Comparison of ENCODE assay signal across 9 mouse cellular contexts in genomic region chr19:55700569-55701282, GRCm38 (mm10). TPM values are rescaled to one million over a fixed set of nuclear protein-coding genes. Genes with fewer than 3 reads are reported as not detected.
A peak's percentile ranks its signal among the peaks of the same experiment; 100 is the strongest.
DNase-seq lines count a peak whose midpoint lies in the region; ATAC-seq and TF ChIP-seq lines count a peak whose summit lies in the region.
"Had no signal": no experiment of that assay in that cellular context is flagged by ENCODE, and none has a peak within 500 bp of the region (broad histone marks: within the 10 kb centered on the region; RNA-seq: fewer than 3 reads in every experiment).

No protein-coding gene starts in this region.

- no peaks in the 10 kb centered on the region for H3K36me3 ChIP-seq in liver, postnatal 0 days (replicated peaks; ENCODE audit: insufficient read depth, low read length)
- H3K36me3 ChIP-seq: midbrain, embryonic 13.5 days had no signal

- H3K27ac ChIP-seq in liver, postnatal 0 days (ENCODE audit: low read depth), result peak overlapping the region; percentile 82
- H3K27ac ChIP-seq: midbrain, embryonic 13.5 days had no signal

- H3K9me3 ChIP-seq in liver, postnatal 0 days (ENCODE audit: low read length), result no peaks in the 10 kb centered on the region
- H3K9me3 ChIP-seq: midbrain, embryonic 13.5 days had no signal

- peak overlapping the region; percentile 50 for H3K4me2 ChIP-seq in liver, postnatal 0 days (ENCODE audit: low read depth, low read length)
- H3K4me2 ChIP-seq: midbrain, embryonic 13.5 days had no signal

- TF ChIP-seq EP300 in liver, postnatal 0 days (IDR thresholded peaks at IDR 0.05; ENCODE audit: low read depth), result no peak

- 0 out of 2 replicates have a peak overlapping the region, but pooled peaks have one; percentile 2 for H3K9ac ChIP-seq in liver, postnatal 0 days (replicated peaks)
- H3K9ac ChIP-seq: midbrain, embryonic 13.5 days had no signal

- peaks cover 5% of the 10 kb centered on the region; the same call in 1 of the 2 replicates for H3K4me1 ChIP-seq in liver, postnatal 0 days (ENCODE audit: insufficient read depth)

- no peaks in the 10 kb centered on the region for H3K27me3 ChIP-seq in liver, postnatal 0 days (ENCODE audit: insufficient read depth, low read length)
- H3K27me3 ChIP-seq: midbrain, embryonic 13.5 days had no signal

- 4% methylated on average over 11 of the region's 11 CpGs for WGBS in liver, postnatal 0 days (ENCODE audit: insufficient replicate concordance)

- no peak overlapping the region; the same call in 1 of the 2 replicates for H3K4me3 ChIP-seq in liver, postnatal 0 days (ENCODE audit: low read depth, low read length)
- H3K4me3 ChIP-seq: midbrain, embryonic 13.5 days had no signal

- TF ChIP-seq CTCF in liver, postnatal 0 days (IDR thresholded peaks at IDR 0.05; ENCODE audit: low read depth), result no peak

- ATAC-seq in liver, postnatal 0 days, result peak; percentile 70
- ATAC-seq: midbrain, embryonic 13.5 days had no signal

- DNase-seq in ovary, postnatal 14 days (ENCODE audit: low spot score), result peak; percentile 8
- DNase-seq in ovary, postnatal 36 days (ENCODE audit: low spot score), result no peak
- DNase-seq in kidney, adult 9 months, result peak; percentile 86
- DNase-seq in liver, postnatal 0 days, result peak; percentile 48
- peak; percentile 89 for DNase-seq in yolk sac, embryonic 10.5 days (ENCODE audit: low spot score)
- no peak for DNase-seq in gastrocnemius, postnatal 25 days
- DNase-seq in thymus, postnatal 36 days, result no peak
- no peak for DNase-seq in left cerebral cortex, adult 11 months (ENCODE audit: low spot score)

RNA-seq across cellular contexts. Expression of gene Tcf7l2, which starts 40.9 kb away (rescaled TPM):
- 18.8 and 21.6 TPM in 2 replicates for polyA plus RNA-seq in liver, postnatal 0 days (2015; fragmentation: Nextera tagmentation; extraction: Ambion mirVana)
- 1 to 10 TPM; 7.8 to 8.8 TPM for total RNA-seq in gastrocnemius, postnatal 25 days (2021)

Comparison
In these comparisons a context has a peak if more than half of its experiments do, and no peak if none do; other contexts are left out.
1. DNase-seq: peak in ovary, postnatal 14 days (single experiment), kidney, adult 9 months (single experiment), liver, postnatal 0 days (single experiment) and yolk sac, embryonic 10.5 days (single experiment); none in ovary, postnatal 36 days (single experiment), gastrocnemius, postnatal 25 days (single experiment), thymus, postnatal 36 days (0 of 2) and left cerebral cortex, adult 11 months (single experiment).